ENCODE assay signal across 16 mouse cellular contexts in genomic region chr8:102064137-102064536, GRCm38 (mm10).
"Had no signal": no experiment of that assay in that cellular context is flagged by ENCODE, and none has a peak within 500 bp of the region (broad histone marks: within the 10 kb centered on the region; RNA-seq: fewer than 3 reads in every experiment).

No protein-coding gene starts in this region.

- H3K4me3 ChIP-seq: kidney, embryonic 15.5 days; limb, embryonic 12.5 days; midbrain, embryonic 12.5 days; myocyte; neural tube, embryonic 15.5 days had no signal

- H3K4me2 ChIP-seq: kidney, embryonic 15.5 days; limb, embryonic 12.5 days; midbrain, embryonic 12.5 days; neural tube, embryonic 15.5 days had no signal

- DNase-seq: kidney, adult 2 months; kidney, postnatal 25 days; lung, adult 18-20 months; lung, postnatal 36 days; right cerebral cortex, adult 18-20 months; right cerebral cortex, postnatal 25 days; thymus, postnatal 4 days had no signal

- H3K9ac ChIP-seq: kidney, embryonic 15.5 days; limb, embryonic 12.5 days; liver, embryonic 14.5 days; midbrain, embryonic 12.5 days; neural tube, embryonic 15.5 days had no signal

- H3K27me3 ChIP-seq: kidney, embryonic 15.5 days; limb, embryonic 12.5 days; midbrain, embryonic 12.5 days; neural tube, embryonic 15.5 days had no signal

- ATAC-seq: intestine, embryonic 16.5 days; lung, postnatal 0 days had no signal

- H3K27ac ChIP-seq: kidney, embryonic 15.5 days; limb, embryonic 12.5 days; liver, embryonic 14.5 days; midbrain, embryonic 12.5 days; neural tube, embryonic 15.5 days; stomach, postnatal 0 days had no signal

- H3K9me3 ChIP-seq: kidney, embryonic 15.5 days; limb, embryonic 12.5 days; midbrain, embryonic 12.5 days; neural tube, embryonic 15.5 days had no signal

- H3K36me3 ChIP-seq: kidney, embryonic 15.5 days; limb, embryonic 12.5 days; midbrain, embryonic 12.5 days; neural tube, embryonic 15.5 days had no signal

- H3K4me1 ChIP-seq: kidney, embryonic 15.5 days; limb, embryonic 12.5 days; midbrain, embryonic 12.5 days; neural tube, embryonic 15.5 days had no signal
